Mouse (Mus musculus): ENCODE data around the gene Ormdl3.
"Not testable (repeated sequence)": the region's sequence is repeated elsewhere in the genome, so short reads cannot be mapped to it uniquely, and the experiment has no call there.

The Ormdl3 gene

GRCm38 (mm10) chr11:98586892-98587563, at the start of gene Ormdl3:
Ormdl3 (minus strand) TSS chr11:98587368.
- peak; percentile 99 for DNase-seq (ENCODE audit: extremely low spot score, low spot score)

DNA sequence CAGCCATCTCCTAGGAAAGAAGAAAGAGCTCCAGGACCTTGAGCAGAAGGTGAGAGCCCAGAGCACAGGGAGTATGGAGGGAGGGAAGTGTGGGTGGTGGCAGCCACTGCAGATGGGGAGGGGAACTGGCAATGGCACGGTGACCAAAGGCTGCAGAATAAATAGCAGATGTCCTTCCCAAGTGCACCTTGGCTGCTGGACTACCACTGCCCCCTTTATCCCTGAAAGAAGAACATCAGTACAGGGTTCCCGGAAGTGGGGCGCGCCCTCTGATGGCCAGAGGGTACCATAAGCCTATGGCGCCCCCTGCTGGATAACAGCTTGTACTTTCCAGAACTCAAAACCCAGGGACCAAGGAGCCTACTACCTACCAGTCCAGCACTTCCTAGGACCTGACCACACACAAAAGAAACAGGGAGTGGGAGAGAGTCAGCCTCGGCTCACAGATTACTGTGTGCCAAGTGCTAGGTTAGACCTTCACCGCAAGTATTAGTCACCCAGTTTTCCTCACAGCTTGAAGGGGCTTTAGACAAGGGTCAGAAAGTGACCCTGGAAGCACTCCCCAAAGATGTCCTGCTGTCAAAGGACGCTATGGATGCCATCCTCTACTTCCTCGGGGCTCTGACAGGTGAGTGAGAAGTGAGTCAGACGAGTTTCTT, 48.3 kb upstream of the Ormdl3 start:
- DNase-seq (ENCODE audit: extremely low spot score, low spot score), result not testable (repeated sequence)

- DNase-seq (ENCODE audit: extremely low spot score, low spot score), result no peak
Observed at GRCm38 (mm10) chr11:98630646-98631045, 43.5 kb upstream of the Ormdl3 start.

- DNase-seq (ENCODE audit: extremely low spot score, low spot score), result no peak
Observed at GRCm38 (mm10) chr11:98628706-98629105, 41.5 kb upstream of the Ormdl3 start.

DNA sequence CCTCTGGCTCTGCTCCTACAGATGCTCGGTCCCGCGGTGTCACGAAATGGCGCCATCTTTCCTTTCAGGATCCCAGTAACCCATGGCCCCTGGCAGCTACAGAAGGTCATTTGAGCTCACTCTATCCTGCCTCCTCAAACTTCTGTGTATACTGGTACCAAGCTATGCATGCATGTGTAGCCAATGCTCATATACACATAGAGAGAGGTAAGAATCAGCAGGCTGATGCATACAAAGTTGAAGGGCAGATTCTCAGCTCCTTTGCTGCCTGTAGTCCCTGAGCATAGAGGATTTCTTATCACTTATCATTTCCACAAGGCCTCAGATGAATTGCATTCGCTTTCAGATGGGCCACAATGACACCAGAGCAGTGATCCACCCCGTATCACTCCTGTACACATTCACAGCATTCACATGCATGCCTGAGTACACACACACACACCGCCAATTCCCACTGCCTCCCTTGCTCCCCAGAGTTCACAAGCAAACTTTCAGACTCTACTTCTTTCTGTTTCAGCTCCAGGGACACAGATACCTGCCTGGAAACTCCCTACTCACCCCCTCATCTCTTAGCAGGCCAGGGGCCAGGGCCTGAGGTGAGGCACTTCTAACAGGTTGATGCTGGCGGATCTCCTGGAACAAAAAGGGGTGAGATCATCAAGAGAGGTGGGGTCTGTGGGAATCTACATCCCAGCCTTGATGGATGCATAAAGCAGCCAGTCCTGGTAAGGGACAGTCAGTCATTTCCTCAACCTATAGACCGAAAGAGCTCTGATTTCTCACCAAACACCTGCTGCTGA, 38.6 kb upstream of the Ormdl3 start, which contains the start of the genes Gm12355 and Gsdma3:
Gene Gm12355 (minus strand): TSS at position 51 of the 800 bp plus-strand sequence.
Gene Gsdma3 (plus strand): TSS at position 750 of the 800 bp plus-strand sequence.
- DNase-seq (ENCODE audit: extremely low spot score, low spot score), result no peak

- not testable (repeated sequence) for DNase-seq (ENCODE audit: extremely low spot score, low spot score)
Observed at GRCm38 (mm10) chr11:98624381-98624780, 37.2 kb upstream of the Ormdl3 start.

DNA sequence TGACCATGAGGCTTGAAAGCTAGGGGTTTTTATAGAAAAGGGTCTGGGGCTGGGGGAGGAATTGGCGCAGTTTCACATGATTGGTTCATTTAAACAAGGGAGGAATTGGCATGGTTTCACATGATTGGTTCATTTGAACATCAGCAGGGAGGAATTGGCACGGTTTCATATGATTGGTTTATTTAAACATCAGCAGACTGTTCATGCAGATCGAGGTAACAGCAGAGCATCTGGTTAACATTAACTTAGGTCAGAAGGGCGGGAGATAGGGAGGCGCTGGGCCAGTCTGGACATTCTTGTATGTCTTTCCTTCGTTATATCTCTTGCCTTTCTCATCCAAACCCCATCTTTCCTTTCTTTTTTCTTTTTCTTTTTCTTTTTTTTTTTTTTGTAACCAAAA, 36.8 kb upstream of the Ormdl3 start:
- not testable (repeated sequence) for DNase-seq (ENCODE audit: extremely low spot score, low spot score)

DNA sequence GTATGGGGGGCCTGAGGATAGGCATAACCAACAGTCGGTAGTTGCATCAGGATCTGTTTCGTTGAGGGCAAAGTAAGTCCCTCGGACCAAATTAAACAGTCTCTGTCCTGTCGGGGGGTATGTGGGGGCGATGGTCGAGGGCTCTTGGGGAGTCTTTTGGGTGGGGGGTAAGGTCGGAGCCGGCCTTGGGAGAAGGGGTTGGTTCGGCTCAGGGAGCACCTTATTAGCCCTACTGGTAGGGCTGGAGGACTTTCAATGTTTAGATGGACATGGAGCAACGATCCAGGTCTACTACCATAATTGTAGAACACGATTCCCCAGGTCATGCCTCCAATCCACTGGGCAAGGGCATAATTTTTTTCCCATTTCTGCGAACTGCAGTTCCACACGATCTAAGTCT, 33.6 kb upstream of the Ormdl3 start:
- no peak for DNase-seq (ENCODE audit: extremely low spot score, low spot score)

- no peak for DNase-seq (ENCODE audit: extremely low spot score, low spot score)
Observed at GRCm38 (mm10) chr11:98606763-98607162, 19.6 kb upstream of the Ormdl3 start.

DNA sequence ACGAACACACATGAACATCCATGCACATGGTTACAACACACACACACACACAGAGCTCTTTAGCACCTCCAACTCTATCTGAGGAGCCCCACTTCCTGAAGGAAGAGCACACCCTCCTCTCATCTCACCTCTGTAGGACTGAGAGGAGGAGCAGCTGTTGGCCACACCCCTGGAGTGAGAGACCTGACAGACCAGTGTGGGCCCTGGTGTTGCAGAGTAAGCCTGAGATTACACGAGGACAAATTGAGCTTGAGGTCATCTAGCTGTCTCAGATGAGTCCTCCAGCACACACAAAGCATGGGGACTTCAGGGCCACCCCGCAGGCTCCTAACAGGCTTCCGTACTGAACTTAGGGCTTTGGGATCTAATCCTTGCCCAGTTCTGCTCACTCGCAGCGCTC, 17.7 kb upstream of the Ormdl3 start:
- not testable (repeated sequence) for DNase-seq (ENCODE audit: extremely low spot score, low spot score)

- DNase-seq (ENCODE audit: extremely low spot score, low spot score), result no peak
Observed at GRCm38 (mm10) chr11:98603953-98604352, 16.8 kb upstream of the Ormdl3 start.

GRCm38 (mm10) chr11:98602090-98602690, 15.0 kb upstream of the Ormdl3 start:
- peak; percentile 56 for DNase-seq (ENCODE audit: extremely low spot score, low spot score)

- DNase-seq (ENCODE audit: extremely low spot score, low spot score), result no peak
Observed at GRCm38 (mm10) chr11:98599291-98599690, 12.1 kb upstream of the Ormdl3 start.

GRCm38 (mm10) chr11:98598851-98599290, 11.7 kb upstream of the Ormdl3 start:
- DNase-seq (ENCODE audit: extremely low spot score, low spot score), result no peak

DNA sequence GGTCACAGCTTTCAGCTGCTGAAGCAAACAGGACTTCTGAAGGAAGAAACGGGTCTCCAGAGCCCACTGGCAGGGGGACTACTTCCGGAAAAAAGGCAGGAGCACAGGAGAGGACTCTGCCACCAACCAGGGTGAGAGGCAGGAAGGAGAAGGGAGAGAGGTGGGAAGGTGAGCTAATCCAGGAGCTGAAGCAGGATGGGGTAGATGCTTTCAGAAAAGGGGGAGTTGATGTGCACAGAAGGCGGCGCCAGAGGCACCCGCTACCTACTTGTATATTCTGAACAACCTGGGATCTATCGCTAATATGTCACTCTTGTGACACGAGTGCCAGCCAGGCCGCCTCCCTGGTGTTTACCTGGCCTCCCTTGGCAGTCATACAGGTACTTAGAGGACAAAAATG, 10.8 kb upstream of the Ormdl3 start, which contains the start of gene Lrrc3c:
Gene Lrrc3c (plus strand): TSS at position 301 of the 400 bp plus-strand sequence.
- no peak for DNase-seq (ENCODE audit: extremely low spot score, low spot score)

- DNase-seq (ENCODE audit: extremely low spot score, low spot score), result peak; percentile 58
Observed at GRCm38 (mm10) chr11:98597363-98597762, 10.2 kb upstream of the Ormdl3 start.

GRCm38 (mm10) chr11:98595955-98596354, 8.8 kb upstream of the Ormdl3 start:
- no peak for DNase-seq (ENCODE audit: extremely low spot score, low spot score)

DNA sequence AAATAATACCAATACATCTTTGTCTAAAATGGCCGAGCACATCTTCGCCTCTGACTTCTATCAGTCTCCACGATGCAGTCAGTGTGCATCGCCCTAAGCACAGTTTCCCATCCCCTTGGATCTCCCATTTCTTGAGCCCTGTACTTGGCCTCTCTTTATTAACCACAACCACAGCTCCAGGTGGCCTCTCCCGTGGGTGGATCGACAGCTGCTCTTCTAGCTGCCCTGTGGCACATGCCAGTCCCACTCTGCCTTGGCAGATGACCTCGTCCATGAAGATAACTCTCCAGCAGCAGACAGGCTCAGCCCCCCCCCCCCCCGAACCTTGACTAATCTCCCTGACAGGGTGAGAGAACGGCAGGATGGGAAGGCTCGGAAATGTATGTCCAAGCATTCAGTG, 8.3 kb upstream of the Ormdl3 start:
- DNase-seq (ENCODE audit: extremely low spot score, low spot score), result no peak

GRCm38 (mm10) chr11:98595021-98595420, 7.9 kb upstream of the Ormdl3 start:
- no peak for DNase-seq (ENCODE audit: extremely low spot score, low spot score)

GRCm38 (mm10) chr11:98590548-98591445, 3.6 kb upstream of the Ormdl3 start:
- DNase-seq (ENCODE audit: extremely low spot score, low spot score), result no peak
